Mouse (Mus musculus) cerebellum, postnatal 10 days (tissue): ENCODE measurements around the gene Prss34.
A peak's percentile ranks its signal among the peaks of the same experiment; 100 is the strongest.

Source experiments
- DNase-seq, 2 experiments: peaks; one replicate each; pipeline ENCODE4 v3.0.0; 2021; ENCODE audit warnings: mixed read lengths in 2 of 2

Prss34 gene

DNA sequence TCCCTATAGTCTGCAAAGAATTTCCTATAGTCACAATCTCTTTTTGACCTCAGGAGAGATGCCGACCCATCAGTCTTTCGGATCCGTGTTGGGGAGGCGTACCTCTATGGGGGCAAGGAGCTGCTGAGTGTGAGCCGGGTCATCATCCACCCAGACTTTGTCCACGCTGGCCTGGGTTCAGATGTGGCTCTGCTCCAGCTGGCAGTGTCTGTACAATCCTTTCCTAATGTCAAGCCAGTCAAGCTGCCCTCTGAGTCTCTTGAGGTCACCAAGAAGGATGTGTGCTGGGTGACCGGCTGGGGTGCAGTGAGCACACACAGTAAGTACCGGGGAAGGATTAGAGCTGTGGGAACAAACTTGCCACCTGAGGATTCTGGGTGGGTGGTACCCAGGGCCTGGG is 22.6 kb downstream of the Prss34 start:
- no peak for DNase-seq

DNA sequence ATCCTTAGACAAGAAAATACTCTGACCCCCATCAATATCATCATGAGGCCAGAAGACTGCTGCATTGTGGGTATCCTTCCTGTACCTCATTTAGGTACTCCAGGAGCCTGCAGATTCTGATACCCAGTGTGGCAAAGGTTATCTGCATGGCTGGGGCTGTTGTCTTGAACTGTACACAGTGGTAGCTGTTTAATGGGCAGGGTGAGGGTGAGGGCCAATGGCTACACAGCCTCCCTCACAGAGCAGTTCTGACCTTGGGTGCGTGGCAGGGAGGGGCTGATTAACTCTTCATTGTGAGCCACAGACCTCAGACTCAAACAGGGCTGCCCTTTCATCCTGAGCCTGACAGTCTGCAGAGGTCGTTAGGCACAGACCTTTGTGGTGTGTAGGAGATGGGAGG is 24.7 kb downstream of the Prss34 start:
- no peak for DNase-seq

DNA sequence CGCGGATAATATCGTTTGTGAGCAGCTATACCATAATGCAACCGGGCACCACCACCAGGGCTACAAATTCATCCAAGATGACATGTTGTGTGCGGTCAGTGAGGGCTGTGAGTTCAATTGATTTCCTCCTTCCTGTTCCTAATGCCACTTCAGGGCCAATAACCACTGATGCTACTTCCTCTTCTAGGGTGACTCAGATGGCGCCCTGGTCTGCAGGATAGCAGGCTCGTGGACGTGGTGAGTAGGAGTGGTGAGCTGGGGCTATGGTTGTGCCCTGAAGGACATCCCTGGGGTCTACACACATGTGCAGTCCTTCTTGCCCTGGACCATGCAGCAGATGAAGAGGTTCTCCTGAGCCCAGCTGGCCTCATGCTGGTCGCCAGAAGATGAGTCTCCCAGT is 34.1 kb downstream of the Prss34 start:
- DNase-seq = no peak

DNA sequence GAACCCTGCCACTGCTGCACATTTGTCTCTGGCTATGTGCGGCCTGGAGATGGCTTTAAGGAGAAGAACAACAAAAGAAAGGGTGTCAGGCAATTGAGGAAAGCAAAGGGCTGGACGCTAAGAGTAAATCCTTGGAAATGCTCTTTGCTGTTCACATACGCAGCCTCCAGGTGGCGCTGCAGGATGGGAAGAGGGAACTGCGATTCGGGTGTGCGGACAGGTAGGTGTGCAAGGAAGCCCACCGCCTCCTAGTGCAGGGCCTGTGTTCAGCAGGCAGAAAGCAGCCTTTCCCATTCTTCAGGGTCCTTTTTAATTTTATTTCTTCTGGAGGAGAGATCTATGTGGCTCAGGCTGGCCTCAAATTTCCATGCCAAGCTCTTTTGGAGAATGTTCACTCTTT is 35.7 kb downstream of the Prss34 start:
- DNase-seq = peak; percentile 88 to 91

DNA sequence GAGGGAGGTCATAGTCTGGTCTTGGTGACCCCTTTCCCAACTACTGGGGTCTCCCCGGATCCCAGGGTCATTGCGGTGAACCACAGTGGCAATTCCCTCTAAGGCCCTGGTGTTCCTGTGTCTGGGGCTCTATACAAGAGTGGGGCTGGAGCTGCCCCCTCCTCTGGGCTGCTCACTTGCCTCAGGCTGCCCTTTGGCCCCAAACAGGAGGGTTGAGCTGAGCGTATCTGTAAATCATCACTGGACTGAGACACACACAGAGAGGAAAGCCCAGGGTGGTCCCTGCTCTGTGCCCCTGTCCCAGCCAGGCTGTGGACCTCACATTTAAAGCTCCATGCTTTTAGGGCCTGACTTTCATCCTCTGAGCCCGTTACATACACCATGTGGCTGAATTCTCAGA is 40.0 kb downstream of the Prss34 start:
- DNase-seq = no peak

DNA sequence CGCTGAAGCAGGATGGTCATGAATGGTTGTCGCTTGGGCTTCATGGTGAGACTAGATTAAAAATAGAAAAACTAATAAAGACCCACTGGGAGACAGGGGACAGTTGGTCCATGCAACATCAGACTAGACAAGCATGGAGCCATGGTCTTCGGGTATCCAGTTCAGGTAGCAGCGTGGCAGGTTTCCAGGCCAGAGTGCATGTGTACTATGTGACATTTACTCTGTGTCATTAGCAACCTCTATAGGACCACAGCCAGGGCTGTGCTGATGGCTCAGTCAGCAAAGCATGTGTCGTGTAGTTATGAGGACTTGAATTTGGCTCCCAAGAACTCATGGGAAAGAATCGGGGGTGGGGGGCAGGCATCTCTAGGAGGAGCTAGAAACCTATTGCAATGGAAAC is 41.8 kb downstream of the Prss34 start:
- DNase-seq = no peak

DNA sequence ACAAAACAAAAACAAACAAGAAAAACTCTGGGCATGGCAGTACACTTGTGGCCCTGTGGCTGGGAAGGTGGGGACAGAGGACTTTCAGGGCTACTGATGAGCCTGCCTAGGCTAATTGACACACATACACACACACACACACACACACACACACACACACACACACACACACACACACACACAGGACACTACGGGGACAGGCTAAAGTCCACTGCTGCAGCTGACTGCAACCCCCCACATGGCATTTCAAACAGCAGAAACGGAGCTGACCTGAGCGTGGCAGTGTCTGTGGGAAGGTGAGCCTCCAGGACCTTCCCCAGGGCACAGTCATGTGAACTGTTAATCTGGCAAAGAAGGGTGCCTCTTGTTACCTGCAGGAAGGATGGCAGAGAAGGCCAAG is 43.3 kb downstream of the Prss34 start:
- DNase-seq = no peak

DNA sequence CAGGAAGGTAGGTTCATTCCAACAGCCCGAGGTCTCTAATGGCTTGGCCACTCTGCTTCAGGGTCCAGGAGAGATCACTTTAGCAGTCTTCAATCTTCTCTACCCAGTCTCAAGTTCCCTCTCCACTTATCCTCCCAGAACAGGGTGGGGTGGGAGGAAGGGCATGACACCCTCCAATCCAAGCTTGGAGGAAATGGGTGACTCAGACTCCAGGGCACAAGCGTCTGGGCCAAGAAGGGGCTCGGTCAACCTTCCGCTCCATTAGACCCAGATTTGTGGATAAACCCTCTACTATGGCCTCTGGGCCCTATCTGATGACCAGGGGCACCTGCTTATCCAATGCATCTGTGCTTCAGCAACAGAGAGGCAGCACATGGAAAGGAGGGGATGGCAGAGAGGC is 47.3 kb downstream of the Prss34 start, which contains the start of gene Tpsab1:
Gene Tpsab1, minus strand, starts transcription at position 101 of the 400 bp plus-strand sequence.
- DNase-seq = no peak
